Mouse (Mus musculus) ES-Bruce4 (cell line): ENCODE measurements around the gene Rbm38.

Experiments
- CTCF ChIP-seq: IDR thresholded peaks from one replicate; pipeline ENCODE4 v1.8.1; 2011; ENCODE audit warnings: low read depth, low read length
- POLR2A ChIP-seq: IDR thresholded peaks from one replicate; pipeline ENCODE4 v1.8.1; 2011; ENCODE audit warnings: low read length; ENCODE audit not compliant: insufficient read depth

DNA sequence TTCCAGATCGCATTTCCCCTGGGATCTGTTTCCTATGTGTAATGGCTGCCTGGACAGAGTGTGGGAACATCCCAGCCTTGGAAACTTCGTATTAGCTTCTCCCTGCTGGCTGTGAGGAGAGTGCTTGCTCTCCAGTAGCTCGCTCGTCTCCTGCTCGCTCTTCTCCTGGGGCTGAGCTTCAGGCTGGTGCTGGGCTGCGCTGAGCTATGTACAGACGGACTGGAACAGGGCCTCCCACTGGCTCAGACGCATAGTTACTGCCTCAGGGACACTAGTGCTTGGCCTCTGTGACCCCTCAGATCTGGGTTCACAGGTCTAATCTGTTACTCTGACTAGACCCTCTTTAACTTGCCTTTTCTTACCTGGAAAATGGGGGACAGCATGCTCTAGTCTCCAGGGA, 4.1 kb downstream of the Rbm38 start:
- no peak for TF ChIP-seq POLR2A
- no peak for TF ChIP-seq CTCF
